Mouse (Mus musculus): Measurements from ENCODE around the gene Myl6. TPM values are rescaled to one million over a fixed set of nuclear protein-coding genes. Genes with fewer than 3 reads are reported as not detected.

The Myl6 gene
- total and polyA plus RNA-seq, 3 experiments, result 366 to 560 (median 555) TPM

DNA sequence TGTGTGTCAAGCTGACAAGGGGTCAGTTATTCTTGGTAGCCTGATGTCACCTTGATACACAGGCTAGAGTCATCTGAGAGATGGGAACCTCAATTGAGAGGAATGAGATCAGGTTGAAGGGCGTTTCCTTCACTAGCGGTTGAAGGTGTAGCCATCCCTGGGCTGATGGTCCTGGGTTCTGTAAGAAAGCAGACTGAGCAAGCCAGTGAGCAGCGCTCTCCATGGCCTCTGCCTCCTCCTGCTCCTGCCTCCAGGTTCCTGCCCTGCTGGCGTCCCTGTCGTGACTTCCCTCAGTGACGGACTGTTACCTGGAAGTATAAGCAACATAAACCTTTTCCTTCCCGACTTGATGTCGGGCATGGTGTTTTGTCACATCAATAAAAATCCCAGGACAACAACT is 9.6 kb upstream of the Myl6 start:
- no peak overlapping the region for H3K27ac ChIP-seq (ENCODE audit: insufficient read depth, low read depth)
- no peak overlapping the region for H3K9ac ChIP-seq (ENCODE audit: insufficient read depth, low read depth)
- H3K79me2 ChIP-seq (replicated peaks; ENCODE audit: control insufficient read depth, extremely low read depth, insufficient read depth, poor library complexity, severe bottlenecking), result no peaks in the 10 kb centered on the region
- DNase-seq (ENCODE audit: extremely low read depth), result no peak
- no peaks in the 10 kb centered on the region for H3K27me3 ChIP-seq (replicated peaks)
- H3K36me3 ChIP-seq (replicated peaks in 1 of 2; ENCODE audit: control insufficient read depth in 1 of 2, insufficient read depth in 1 of 2, low read length in 1 of 2), result peaks cover 0 to 4% of the 10 kb centered on the region in 2 experiments
- peaks cover 2% of the 10 kb centered on the region for H3K9me3 ChIP-seq (replicated peaks; ENCODE audit: low read length)
- TF ChIP-seq POLR2AphosphoS2 (IDR thresholded peaks at IDR 0.05; ENCODE audit: low read depth, low read length) (no peak), IRF4 (IDR thresholded peaks at IDR 0.05; ENCODE audit: low read depth, low read length) (no peak), SIN3A (IDR thresholded peaks at IDR 0.05; ENCODE audit: low read length) (no peak), HCFC1 (IDR thresholded peaks at IDR 0.05; ENCODE audit: low read depth, low read length) (no peak), JUN (IDR thresholded peaks at IDR 0.05; ENCODE audit: insufficient read depth, low read depth, low read length) (no peak), E2F4 (IDR thresholded peaks at IDR 0.05; ENCODE audit: insufficient replicate concordance, low read depth, low read length) (no peak), TBP (conservative IDR thresholded peaks at IDR 0.05; ENCODE audit: low read depth, low read length) (no peak), KAT2A (IDR thresholded peaks at IDR 0.05; ENCODE audit: insufficient replicate concordance, low read length) (no peak), TCF12 (IDR thresholded peaks at IDR 0.05; ENCODE audit: low read depth, low read length) (no peak), BHLHE40 (IDR thresholded peaks at IDR 0.05; ENCODE audit: low read depth, low read length) (no peak), GABPA (IDR thresholded peaks at IDR 0.05; ENCODE audit: insufficient replicate concordance, low read depth, low read length) (no peak), ETS1 (conservative IDR thresholded peaks at IDR 0.05; ENCODE audit: low read depth, low read length) (no peak), CHD1 (IDR thresholded peaks at IDR 0.05; ENCODE audit: low read depth, low read length) (no peak), JUND (conservative IDR thresholded peaks at IDR 0.05; ENCODE audit: low read depth, low read length) (no peak), EP300 (IDR thresholded peaks at IDR 0.05; ENCODE audit: low read length) (no peak)
- H3K4me2 ChIP-seq (ENCODE audit: insufficient read depth, low read depth, poor library complexity, severe bottlenecking), result no peak overlapping the region
- in situ Hi-C loops (cut with MboI; ENCODE audit: low pct_ligation_motif_present, low pct_unique_long_range_greater_than_20kb, low sequenced_read_pairs) (no loop called here), dilution Hi-C loops (cut with MboI; ENCODE audit: extremely low pct_ligation_motif_present, extremely low pct_unique_long_range_greater_than_20kb, low sequenced_read_pairs) (no loop called here)
- no peak overlapping the region for H3K4me3 ChIP-seq (replicated peaks in 1 of 3; ENCODE audit: low read depth in 2 of 3, low read length in 2 of 3, poor library complexity in 1 of 3)
- peaks cover 6 to 15% of the 10 kb centered on the region in 2 experiments for H3K4me1 ChIP-seq (ENCODE audit: control insufficient read depth in 1 of 2, insufficient read depth in 2 of 2)

DNA sequence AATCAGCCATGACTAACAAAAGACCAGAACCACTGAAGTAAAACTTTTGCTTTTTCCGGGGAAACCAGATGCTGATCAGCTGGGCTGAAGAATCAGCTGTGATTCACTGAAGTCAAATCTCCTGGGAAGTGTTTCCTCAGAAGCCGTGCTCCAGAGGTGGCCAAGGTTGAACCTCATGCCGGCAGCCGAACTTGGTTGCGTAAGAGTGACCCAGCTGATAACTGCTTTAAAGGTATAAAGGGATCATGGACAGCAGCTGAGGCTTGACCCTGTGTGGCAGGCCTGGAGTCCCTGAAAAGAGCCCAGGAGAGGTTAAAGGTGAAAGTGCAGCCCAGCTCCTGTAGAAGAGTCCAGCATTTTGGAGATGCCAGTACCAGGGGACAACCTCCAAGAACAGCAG is 8.4 kb upstream of the Myl6 start:
- peaks cover 6 to 22% of the 10 kb centered on the region in 2 experiments for H3K4me1 ChIP-seq (ENCODE audit: control insufficient read depth in 1 of 2, insufficient read depth in 2 of 2)
- no peaks in the 10 kb centered on the region for H3K27me3 ChIP-seq (replicated peaks)
- no peak for DNase-seq (ENCODE audit: extremely low read depth)
- no peak overlapping the region for H3K9ac ChIP-seq (ENCODE audit: insufficient read depth, low read depth)
- H3K36me3 ChIP-seq (replicated peaks in 1 of 2; ENCODE audit: control insufficient read depth in 1 of 2, insufficient read depth in 1 of 2, low read length in 1 of 2), result peaks cover 0 to 4% of the 10 kb centered on the region in 2 experiments
- dilution Hi-C loops (cut with MboI; ENCODE audit: extremely low pct_ligation_motif_present, extremely low pct_unique_long_range_greater_than_20kb, low sequenced_read_pairs), result no loop called here
- H3K4me2 ChIP-seq (ENCODE audit: insufficient read depth, low read depth, poor library complexity, severe bottlenecking), result no peak overlapping the region
- H3K4me3 ChIP-seq (replicated peaks in 1 of 3; ENCODE audit: low read depth in 2 of 3, low read length in 2 of 3, poor library complexity in 1 of 3), result no peak overlapping the region
- peaks cover 2% of the 10 kb centered on the region for H3K9me3 ChIP-seq (replicated peaks; ENCODE audit: low read length)
- TF ChIP-seq ZNF384 (IDR thresholded peaks at IDR 0.05; ENCODE audit: low read depth, low read length) (no peak), CTCF (conservative IDR thresholded peaks at IDR 0.05 in 1 of 2, IDR thresholded peaks at IDR 0.05 in 1 of 2; ENCODE audit: low read depth in 2 of 2, low read length in 2 of 2) (no peak), POLR2A (IDR thresholded peaks at IDR 0.05; ENCODE audit: low read depth, low read length) (no peak), MAFK (IDR thresholded peaks at IDR 0.05; ENCODE audit: insufficient replicate concordance, low read length) (no peak), RCOR1 (conservative IDR thresholded peaks at IDR 0.05; ENCODE audit: low read depth, low read length) (no peak), NRF1 (IDR thresholded peaks at IDR 0.05; ENCODE audit: low read depth, low read length) (no peak), RAD21 (IDR thresholded peaks at IDR 0.05; ENCODE audit: low read depth, low read length) (no peak), ZC3H11A (IDR thresholded peaks at IDR 0.05; ENCODE audit: low read depth, low read length) (no peak), TBP (conservative IDR thresholded peaks at IDR 0.05; ENCODE audit: low read depth, low read length) (no peak), ETS1 (conservative IDR thresholded peaks at IDR 0.05; ENCODE audit: low read depth, low read length) (no peak), BHLHE40 (IDR thresholded peaks at IDR 0.05; ENCODE audit: low read depth, low read length) (no peak), GABPA (IDR thresholded peaks at IDR 0.05; ENCODE audit: insufficient replicate concordance, low read depth, low read length) (no peak), HCFC1 (IDR thresholded peaks at IDR 0.05; ENCODE audit: low read depth, low read length) (no peak), SMC3 (IDR thresholded peaks at IDR 0.05; ENCODE audit: low read depth, low read length) (no peak), EP300 (IDR thresholded peaks at IDR 0.05; ENCODE audit: low read length) (no peak), ELF1 (IDR thresholded peaks at IDR 0.05; ENCODE audit: low read depth, low read length) (no peak), MXI1 (IDR thresholded peaks at IDR 0.05; ENCODE audit: low read depth, low read length) (no peak), JUND (conservative IDR thresholded peaks at IDR 0.05; ENCODE audit: low read depth, low read length) (no peak), NELFE (IDR thresholded peaks at IDR 0.05; ENCODE audit: low read depth, low read length) (no peak)
- no peak overlapping the region for H3K27ac ChIP-seq (ENCODE audit: insufficient read depth, low read depth)
- in situ Hi-C loops (cut with MboI; ENCODE audit: low pct_ligation_motif_present, low pct_unique_long_range_greater_than_20kb, low sequenced_read_pairs), result no loop called here
- no peaks in the 10 kb centered on the region for H3K79me2 ChIP-seq (replicated peaks; ENCODE audit: control insufficient read depth, extremely low read depth, insufficient read depth, poor library complexity, severe bottlenecking)

Measured in CH12.LX (cell line).